Mouse (Mus musculus) right cerebral cortex, postnatal 36 days (tissue): ENCODE data around the gene Dcun1d5.
"Not testable (repeated sequence)": the region's sequence is repeated elsewhere in the genome, so short reads cannot be mapped to it uniquely, and the experiment has no call there.

Experiments used
- DNase-seq, 2 experiments: peaks; one replicate each; pipeline ENCODE4 v3.0.0; 2022; ENCODE audit warnings: low spot score in 2 of 2, mixed read lengths in 1 of 2

Gene Dcun1d5

GRCm38 (mm10) chr9:7184172-7184896 lies at the start of gene Dcun1d5, which contains the start of gene Dync2h1:
Gene Dcun1d5 (plus strand): TSS chr9:7184520.
Gene Dync2h1 (minus strand): TSS chr9:7184446.
- DNase-seq = peak; percentile 88 to 90

GRCm38 (mm10) chr9:7154391-7154790 lies 29.9 kb upstream of the Dcun1d5 start:
- DNase-seq = no peak

- DNase-seq = no peak
Observed at GRCm38 (mm10) chr9:7158605-7159004, 25.7 kb upstream of the Dcun1d5 start.

GRCm38 (mm10) chr9:7159718-7160117 lies 24.6 kb upstream of the Dcun1d5 start:
- no peak for DNase-seq

GRCm38 (mm10) chr9:7160688-7161087 lies 23.6 kb upstream of the Dcun1d5 start:
- DNase-seq = no peak

- DNase-seq = no peak
Observed at GRCm38 (mm10) chr9:7167339-7167998, 16.9 kb upstream of the Dcun1d5 start.

GRCm38 (mm10) chr9:7173756-7174155 lies 10.6 kb upstream of the Dcun1d5 start:
- DNase-seq = no peak

GRCm38 (mm10) chr9:7176618-7177610 lies 7.4 kb upstream of the Dcun1d5 start:
- peak; percentile 95 to 96 for DNase-seq

GRCm38 (mm10) chr9:7184897-7185291 lies 574 bp downstream of the Dcun1d5 start:
- DNase-seq = peak; percentile 6 to 10

- DNase-seq = not testable (repeated sequence)
Observed at GRCm38 (mm10) chr9:7190694-7191093, 6.4 kb downstream of the Dcun1d5 start.

- no peak for DNase-seq
Observed at GRCm38 (mm10) chr9:7216240-7216639, 31.9 kb downstream of the Dcun1d5 start.

- DNase-seq = no peak
Observed at GRCm38 (mm10) chr9:7221024-7221423, 36.7 kb downstream of the Dcun1d5 start.

- no peak for DNase-seq
Observed at GRCm38 (mm10) chr9:7221460-7221859, 37.1 kb downstream of the Dcun1d5 start.

- no peak for DNase-seq
Observed at GRCm38 (mm10) chr9:7238619-7239018, 54.3 kb downstream of the Dcun1d5 start.

GRCm38 (mm10) chr9:7239967-7240366 lies 55.6 kb downstream of the Dcun1d5 start:
- DNase-seq = no peak

- DNase-seq = no peak
Observed at GRCm38 (mm10) chr9:7252797-7253654, 68.7 kb downstream of the Dcun1d5 start.
